ENCODE assay signal across 29 mouse cellular contexts in the genomic region with DNA sequence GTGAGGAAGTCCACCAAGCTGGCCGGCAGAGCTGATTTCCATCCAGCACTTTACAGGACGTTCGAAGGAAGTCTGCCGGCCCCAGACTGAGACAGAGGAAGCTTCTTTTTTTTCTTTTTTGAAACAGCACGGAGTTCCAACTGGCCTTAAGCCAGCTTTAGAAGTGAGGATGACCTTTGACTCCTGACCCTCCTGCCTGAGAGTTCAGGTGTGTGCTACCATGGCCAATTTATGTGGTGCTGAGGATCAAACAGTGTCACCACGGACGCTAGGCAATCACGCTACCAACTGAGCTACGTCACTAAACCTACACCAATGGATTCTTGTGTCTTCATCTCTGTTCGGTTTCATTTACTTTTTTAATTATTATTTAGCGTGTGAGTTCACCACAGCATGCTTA. TPM values are rescaled to one million over a fixed set of nuclear protein-coding genes. Genes with fewer than 3 reads are reported as not detected.
DNase-seq lines count a peak whose midpoint lies in the region; ATAC-seq and TF ChIP-seq lines count a peak whose summit lies in the region.
"Had no signal": no experiment of that assay in that cellular context is flagged by ENCODE, and none has a peak within 500 bp of the region (broad histone marks: within the 10 kb centered on the region; RNA-seq: fewer than 3 reads in every experiment).

No protein-coding gene starts in this region.

- H3K79me2 ChIP-seq in liver, adult 2 months (ENCODE audit: control insufficient read depth, insufficient read depth, low read length) = no peaks in the 10 kb centered on the region

- 30% methylated on average over 11 of the region's 11 CpGs for WGBS in liver, adult 2 months
- WGBS in liver, embryonic 11.5 days = 62% methylated on average over 11 of the region's 11 CpGs
- WGBS in forebrain, embryonic 10.5 days = 83% methylated on average over 11 of the region's 11 CpGs
- WGBS in forebrain, postnatal 0 days = 84% methylated on average over 11 of the region's 11 CpGs

- ATAC-seq in liver, embryonic 11.5 days (replicated peaks; ENCODE audit: low FRiP score) = no peak
- peak; percentile 54 for ATAC-seq in granulocyte monocyte progenitor cell, adult 5-6 weeks (replicated peaks; ENCODE audit: poor library complexity, severe bottlenecking)
- peak; percentile 41 for ATAC-seq in megakaryocyte progenitor cell, adult 5-6 weeks (replicated peaks; ENCODE audit: poor library complexity)
- no peak for ATAC-seq in forebrain, postnatal 0 days
- ATAC-seq: activated CD4-positive, CD25-positive, alpha-beta regulatory T cell, adult 4 months; forebrain, embryonic 13.5 days; forebrain, embryonic 16.5 days; hindbrain, postnatal 0 days; inflammation-experienced regulatory T-cells, adult 6 months had no signal

- no peak overlapping the region for H3K27ac ChIP-seq in liver, adult 2 months (replicated peaks; ENCODE audit: insufficient read depth, low read depth, low read length)
- H3K27ac ChIP-seq in liver, embryonic 11.5 days (ENCODE audit: low read depth, low read length) = no peak overlapping the region
- peak overlapping the region; percentile 31; the same call in 1 of the 2 replicates for H3K27ac ChIP-seq in brown adipose tissue, adult 24 weeks (replicated peaks; ENCODE audit: low read depth, low read length)
- H3K27ac ChIP-seq in forebrain, embryonic 10.5 days = no peak overlapping the region
- no peak overlapping the region for H3K27ac ChIP-seq in forebrain, postnatal 0 days (ENCODE audit: low read depth, low read length)
- H3K27ac ChIP-seq: embryonic facial prominence, embryonic 10.5 days; embryonic facial prominence, embryonic 13.5 days; forebrain, embryonic 13.5 days; gastrocnemius, adult 2 months; heart, embryonic 13.5 days; hindbrain, embryonic 14.5 days; hindbrain, postnatal 0 days had no signal

- H3K9me3 ChIP-seq in liver, embryonic 11.5 days (ENCODE audit: control insufficient read depth, low read length) = no peaks in the 10 kb centered on the region
- H3K9me3 ChIP-seq in forebrain, embryonic 10.5 days = no peaks in the 10 kb centered on the region
- no peaks in the 10 kb centered on the region for H3K9me3 ChIP-seq in forebrain, postnatal 0 days (ENCODE audit: low read length)
- H3K9me3 ChIP-seq: embryonic facial prominence, embryonic 10.5 days; embryonic facial prominence, embryonic 13.5 days; forebrain, embryonic 13.5 days; heart, embryonic 13.5 days had no signal

- H3K27me3 ChIP-seq in liver, adult 2 months (ENCODE audit: control insufficient read depth, insufficient read depth, low read length) = no peaks in the 10 kb centered on the region
- no peaks in the 10 kb centered on the region for H3K27me3 ChIP-seq in liver, embryonic 11.5 days (replicated peaks; ENCODE audit: control insufficient read depth, insufficient read depth, low read length)
- H3K27me3 ChIP-seq in forebrain, embryonic 10.5 days (ENCODE audit: poor library complexity, severe bottlenecking) = no peaks in the 10 kb centered on the region
- no peaks in the 10 kb centered on the region for H3K27me3 ChIP-seq in forebrain, postnatal 0 days (ENCODE audit: insufficient read depth, low read length)
- H3K27me3 ChIP-seq: embryonic facial prominence, embryonic 13.5 days; forebrain, embryonic 13.5 days; heart, embryonic 13.5 days had no signal

- no peak for TF ChIP-seq POLR2A in liver, adult 2 months (IDR thresholded peaks at IDR 0.05; ENCODE audit: extremely low read depth, insufficient read depth, low read length)

- H3K9ac ChIP-seq in liver, adult 2 months (ENCODE audit: low read depth, low read length) = no peak overlapping the region
- H3K9ac ChIP-seq in liver, embryonic 11.5 days (ENCODE audit: low read depth, low read length) = no peak overlapping the region
- no peak overlapping the region for H3K9ac ChIP-seq in forebrain, postnatal 0 days
- H3K9ac ChIP-seq: embryonic facial prominence, embryonic 13.5 days; forebrain, embryonic 13.5 days; heart, embryonic 13.5 days; hindbrain, embryonic 14.5 days had no signal

- H3K4me3 ChIP-seq in liver, adult 2 months (ENCODE audit: insufficient read depth, low read depth, low read length) = no peak overlapping the region
- no peak overlapping the region for H3K4me3 ChIP-seq in liver, embryonic 11.5 days (ENCODE audit: low read depth, low read length)
- no peak overlapping the region for H3K4me3 ChIP-seq in brown adipose tissue, adult 24 weeks (ENCODE audit: insufficient read depth, low read depth, low read length)
- no peak overlapping the region for H3K4me3 ChIP-seq in forebrain, embryonic 10.5 days
- no peak overlapping the region for H3K4me3 ChIP-seq in forebrain, postnatal 0 days (ENCODE audit: low read depth, low read length)
- H3K4me3 ChIP-seq: embryonic facial prominence, embryonic 10.5 days; embryonic facial prominence, embryonic 13.5 days; erythroblast, embryonic 14.5 days; forebrain, embryonic 13.5 days; gastrocnemius, adult 2 months; heart, embryonic 13.5 days had no signal

- no peak overlapping the region for H3K4me2 ChIP-seq in liver, embryonic 11.5 days
- H3K4me2 ChIP-seq in forebrain, postnatal 0 days (ENCODE audit: low read depth) = no peak overlapping the region
- H3K4me2 ChIP-seq: embryonic facial prominence, embryonic 13.5 days; forebrain, embryonic 13.5 days; heart, embryonic 13.5 days; hindbrain, embryonic 14.5 days had no signal

- H3K4me1 ChIP-seq in liver, adult 2 months (ENCODE audit: control insufficient read depth, insufficient read depth, low read length) = peaks cover 2% of the 10 kb centered on the region; the same call in 1 of the 2 replicates
- no peaks in the 10 kb centered on the region for H3K4me1 ChIP-seq in liver, embryonic 11.5 days (replicated peaks; ENCODE audit: control insufficient read depth, insufficient read depth, low read length)
- H3K4me1 ChIP-seq in brown adipose tissue, adult 24 weeks (ENCODE audit: control insufficient read depth, insufficient read depth, insufficient read length, low read length) = no peaks in the 10 kb centered on the region; the same call in 1 of the 2 replicates
- peaks cover 11% of the 10 kb centered on the region for H3K4me1 ChIP-seq in forebrain, embryonic 10.5 days
- no peaks in the 10 kb centered on the region for H3K4me1 ChIP-seq in forebrain, postnatal 0 days (ENCODE audit: insufficient read depth)
- H3K4me1 ChIP-seq: forebrain, embryonic 13.5 days; heart, embryonic 13.5 days had no signal

- H3K36me3 ChIP-seq in liver, adult 2 months (ENCODE audit: control insufficient read depth, insufficient read depth, low read length) = peaks cover 10% of the 10 kb centered on the region; the same call in 1 of the 2 replicates
- peaks cover 9% of the 10 kb centered on the region; the same call in 1 of the 2 replicates for H3K36me3 ChIP-seq in liver, embryonic 11.5 days (ENCODE audit: control insufficient read depth, insufficient read depth, low read length)
- H3K36me3 ChIP-seq in forebrain, embryonic 10.5 days (replicated peaks) = peaks cover 23% of the 10 kb centered on the region
- H3K36me3 ChIP-seq in forebrain, postnatal 0 days (ENCODE audit: insufficient read depth) = no peaks in the 10 kb centered on the region

- no peak for TF ChIP-seq CTCF in liver, adult 2 months (IDR thresholded peaks at IDR 0.05; ENCODE audit: low read depth, low read length)
- no peak for TF ChIP-seq CTCF in forebrain, postnatal 0 days (IDR thresholded peaks at IDR 0.05; ENCODE audit: low read depth)

- DNase-seq in liver, adult 2 months (ENCODE audit: extremely low read depth, low read depth, low spot score) = peak; percentile 81
- no peak for DNase-seq in liver, embryonic 11.5 days (ENCODE audit: low spot score)
- no peak for DNase-seq in forebrain, embryonic 10.5 days (ENCODE audit: extremely low spot score, low spot score)
- DNase-seq in cerebellum, adult 8-10 months = no peak
- no peak for DNase-seq in forebrain, postnatal 0 days
- DNase-seq: adrenal gland, adult 8-10 months; adrenal gland, postnatal 36 days; cerebellum, adult 18-20 months; cerebellum, adult 9-11 months; cerebellum, postnatal 25 days; embryo, embryonic 11 days; gastrocnemius, adult 2 months; gastrocnemius, postnatal 14 days; heart, adult 18-20 months; heart, postnatal 14 days; heart, postnatal 4 days had no signal

RNA-seq across cellular contexts. Expression of a gene that starts 14.2 kb away (rescaled TPM):
- total RNA-seq in liver, adult 2 months (2014; rRNA removed) = 24.5 and 27.3 TPM in 2 replicates
- polyA plus RNA-seq in liver, adult 2 months (2012; rRNA removed) = 32.9 and 38.3 TPM in 2 replicates
- polyA plus RNA-seq in liver, embryonic 11.5 days (2014; fragmentation: Nextera tagmentation; extraction: Ambion mirVana) = 32.6 and 33.9 TPM in 2 replicates
- 24.8 and 28.6 TPM in 2 replicates for polyA plus RNA-seq in brown adipose tissue, adult 24 weeks (2012; ENCODE audit: insufficient read depth, insufficient read length, missing spikeins)
- 6.7 and 7.0 TPM in 2 replicates for total RNA-seq in granulocyte monocyte progenitor cell, adult 5-6 weeks (2014; fragmentation: Nextera tagmentation)
- 9.0 and 9.1 TPM in 2 replicates for total RNA-seq in granulocyte monocyte progenitor cell, adult 5-6 weeks (2017)
- 4.8 and 5.6 TPM in 2 replicates for total RNA-seq in megakaryocyte progenitor cell, adult 5-6 weeks (2015)
- 10.5 and 12.2 TPM in 2 replicates for total RNA-seq in megakaryocyte progenitor cell, adult 5-6 weeks (2017)
- 20.9 and 23.0 TPM in 2 replicates for polyA plus RNA-seq in forebrain, embryonic 10.5 days (2016; fragmentation: Nextera tagmentation; extraction: Ambion mirVana)
- total RNA-seq in forebrain, postnatal 0 days (2014; rRNA removed) = 13.5 and 18.8 TPM in 2 replicates
- 17.3 and 17.9 TPM in 2 replicates for polyA plus RNA-seq in forebrain, postnatal 0 days (2015; fragmentation: Nextera tagmentation; extraction: Ambion mirVana)

RNA-seq across cellular contexts. Expression of a gene that starts 17.8 kb away (rescaled TPM):
- 36.6 and 37.7 TPM in 2 replicates for total RNA-seq in liver, adult 2 months (2014; rRNA removed)
- polyA plus RNA-seq in liver, adult 2 months (2012; rRNA removed) = 49.4 and 50.3 TPM in 2 replicates
- polyA plus RNA-seq in liver, embryonic 11.5 days (2014; fragmentation: Nextera tagmentation; extraction: Ambion mirVana) = 36.0 and 37.6 TPM in 2 replicates
- polyA plus RNA-seq in brown adipose tissue, adult 24 weeks (2012; ENCODE audit: insufficient read depth, insufficient read length, missing spikeins) = 156 and 170 TPM in 2 replicates
- total RNA-seq in granulocyte monocyte progenitor cell, adult 5-6 weeks (2014; fragmentation: Nextera tagmentation) = 34.4 and 38.9 TPM in 2 replicates
- total RNA-seq in granulocyte monocyte progenitor cell, adult 5-6 weeks (2017) = 30.2 and 32.6 TPM in 2 replicates
- total RNA-seq in megakaryocyte progenitor cell, adult 5-6 weeks (2015) = 24.3 and 25.0 TPM in 2 replicates
- total RNA-seq in megakaryocyte progenitor cell, adult 5-6 weeks (2017) = 29.1 and 33.6 TPM in 2 replicates
- polyA plus RNA-seq in forebrain, embryonic 10.5 days (2016; fragmentation: Nextera tagmentation; extraction: Ambion mirVana) = 42.9 and 43.4 TPM in 2 replicates
- 57.8 and 69.9 TPM in 2 replicates for total RNA-seq in forebrain, postnatal 0 days (2014; rRNA removed)
- polyA plus RNA-seq in forebrain, postnatal 0 days (2015; fragmentation: Nextera tagmentation; extraction: Ambion mirVana) = 59.4 and 83.3 TPM in 2 replicates

RNA-seq across cellular contexts. Expression of a gene that starts 18.4 kb away (rescaled TPM):
- total RNA-seq in liver, adult 2 months (2014; rRNA removed) = 13.5 and 16.8 TPM in 2 replicates
- polyA plus RNA-seq in liver, adult 2 months (2012; rRNA removed) = 36.6 and 40.1 TPM in 2 replicates
- polyA plus RNA-seq in liver, embryonic 11.5 days (2014; fragmentation: Nextera tagmentation; extraction: Ambion mirVana) = 18.6 and 19.2 TPM in 2 replicates
- 18.7 and 19.7 TPM in 2 replicates for polyA plus RNA-seq in brown adipose tissue, adult 24 weeks (2012; ENCODE audit: insufficient read depth, insufficient read length, missing spikeins)
- total RNA-seq in granulocyte monocyte progenitor cell, adult 5-6 weeks (2014; fragmentation: Nextera tagmentation) = 28.6 and 32.6 TPM in 2 replicates
- 33.6 and 45.4 TPM in 2 replicates for total RNA-seq in granulocyte monocyte progenitor cell, adult 5-6 weeks (2017)
- 32.9 and 34.2 TPM in 2 replicates for total RNA-seq in megakaryocyte progenitor cell, adult 5-6 weeks (2015)
- total RNA-seq in megakaryocyte progenitor cell, adult 5-6 weeks (2017) = 30.4 and 38.6 TPM in 2 replicates
- 9.0 and 9.2 TPM in 2 replicates for polyA plus RNA-seq in forebrain, embryonic 10.5 days (2016; fragmentation: Nextera tagmentation; extraction: Ambion mirVana)
- 43.4 and 57.7 TPM in 2 replicates for total RNA-seq in forebrain, postnatal 0 days (2014; rRNA removed)
- 12.0 and 12.8 TPM in 2 replicates for polyA plus RNA-seq in forebrain, postnatal 0 days (2015; fragmentation: Nextera tagmentation; extraction: Ambion mirVana)

RNA-seq across cellular contexts. Expression of a gene that starts 53.6 kb away (rescaled TPM):
- 3.0 and 3.5 TPM in 2 replicates for total RNA-seq in liver, adult 2 months (2014; rRNA removed)
- 0.57 and 0.61 TPM in 2 replicates for polyA plus RNA-seq in liver, adult 2 months (2012; rRNA removed)
- 7.0 and 7.7 TPM in 2 replicates for polyA plus RNA-seq in liver, embryonic 11.5 days (2014; fragmentation: Nextera tagmentation; extraction: Ambion mirVana)
- 3.3 and 5.8 TPM in 2 replicates for polyA plus RNA-seq in brown adipose tissue, adult 24 weeks (2012; ENCODE audit: insufficient read depth, insufficient read length, missing spikeins)
- 7.1 TPM in 1 of 2 replicates, not detected in the other for total RNA-seq in granulocyte monocyte progenitor cell, adult 5-6 weeks (2014; fragmentation: Nextera tagmentation)
- total RNA-seq in granulocyte monocyte progenitor cell, adult 5-6 weeks (2017) = 13.5 and 16.2 TPM in 2 replicates
- total RNA-seq in megakaryocyte progenitor cell, adult 5-6 weeks (2015) = 4.2 and 5.3 TPM in 2 replicates
- 13.4 and 15.9 TPM in 2 replicates for total RNA-seq in megakaryocyte progenitor cell, adult 5-6 weeks (2017)
- 15.4 and 16.4 TPM in 2 replicates for polyA plus RNA-seq in forebrain, embryonic 10.5 days (2016; fragmentation: Nextera tagmentation; extraction: Ambion mirVana)
- total RNA-seq in forebrain, postnatal 0 days (2014; rRNA removed) = 7.4 and 8.5 TPM in 2 replicates
- 2.7 and 4.2 TPM in 2 replicates for polyA plus RNA-seq in forebrain, postnatal 0 days (2015; fragmentation: Nextera tagmentation; extraction: Ambion mirVana)
- polyA plus RNA-seq: erythroblast, embryonic 14.5 days had no signal

RNA-seq across cellular contexts. Expression of a gene that starts 53.7 kb away (rescaled TPM):
- total RNA-seq in liver, adult 2 months (2014; rRNA removed) = 11.4 and 12.1 TPM in 2 replicates
- polyA plus RNA-seq in liver, adult 2 months (2012; rRNA removed) = 28.4 and 44.3 TPM in 2 replicates
- 40.7 and 47.4 TPM in 2 replicates for polyA plus RNA-seq in liver, embryonic 11.5 days (2014; fragmentation: Nextera tagmentation; extraction: Ambion mirVana)
- polyA plus RNA-seq in brown adipose tissue, adult 24 weeks (2012; ENCODE audit: insufficient read depth, insufficient read length, missing spikeins) = 4.0 and 10.3 TPM in 2 replicates
- total RNA-seq in granulocyte monocyte progenitor cell, adult 5-6 weeks (2014; fragmentation: Nextera tagmentation) = 45.9 and 58.8 TPM in 2 replicates
- total RNA-seq in granulocyte monocyte progenitor cell, adult 5-6 weeks (2017) = 33.8 and 36.0 TPM in 2 replicates
- 34.1 and 40.2 TPM in 2 replicates for total RNA-seq in megakaryocyte progenitor cell, adult 5-6 weeks (2015)
- total RNA-seq in megakaryocyte progenitor cell, adult 5-6 weeks (2017) = 43.6 and 50.4 TPM in 2 replicates
- polyA plus RNA-seq in forebrain, embryonic 10.5 days (2016; fragmentation: Nextera tagmentation; extraction: Ambion mirVana) = 70.1 and 73.4 TPM in 2 replicates
- total RNA-seq in forebrain, postnatal 0 days (2014; rRNA removed) = 32.9 and 35.7 TPM in 2 replicates
- polyA plus RNA-seq in forebrain, postnatal 0 days (2015; fragmentation: Nextera tagmentation; extraction: Ambion mirVana) = 31.7 and 32.3 TPM in 2 replicates

Comparison
In these comparisons a context has a peak if more than half of its experiments do, and no peak if none do; other contexts are left out.
1. ATAC-seq: peak in granulocyte monocyte progenitor cell, adult 5-6 weeks (single experiment) and megakaryocyte progenitor cell, adult 5-6 weeks (single experiment); none in liver, embryonic 11.5 days (single experiment) and forebrain, postnatal 0 days (single experiment).